Mouse (Mus musculus) hindbrain, embryonic 13.5 days (tissue): ENCODE data around the gene Nfkbib. TPM values are rescaled to one million over a fixed set of nuclear protein-coding genes. Genes with fewer than 3 reads are reported as not detected.

Source experiments
- ATAC-seq: fragments of 200-750 bp; cut with Nextera tagmentation; 2 replicates; pipeline ENCODE4 v1.8.0; 2017; ENCODE audit warnings: moderate TSS enrichment; ENCODE audit not compliant: low FRiP score
- H3K27ac ChIP-seq: fragments of 300-500 bp; sonication (generic); 2 replicates; pipeline ENCODE4 v1.5.1; 2015; ENCODE audit warnings: inconsistent platforms, mild to moderate bottlenecking, moderate library complexity
- H3K27me3 ChIP-seq: fragments of 300-500 bp; sonication (generic); 2 replicates; pipeline ENCODE4 v1.6.1; 2015; ENCODE audit warnings: mild to moderate bottlenecking, inconsistent platforms
- H3K36me3 ChIP-seq: fragments of 300-500 bp; sonication (generic); 2 replicates; pipeline ENCODE4 v1.6.1; 2015; ENCODE audit warnings: mild to moderate bottlenecking, inconsistent platforms
- H3K4me1 ChIP-seq: fragments of 300-500 bp; sonication (generic); replicated peaks from 2 replicates; pipeline ENCODE4 v1.6.1; 2015; ENCODE audit warnings: inconsistent platforms
- H3K4me2 ChIP-seq: fragments of 300-500 bp; sonication (generic); 2 replicates; pipeline ENCODE4 v1.6.1; 2015; ENCODE audit warnings: inconsistent platforms, mild to moderate bottlenecking, moderate library complexity
- H3K4me3 ChIP-seq: fragments of 300-500 bp; sonication (generic); 2 replicates; pipeline ENCODE4 v1.5.1; 2015; ENCODE audit warnings: mild to moderate bottlenecking, inconsistent platforms
- H3K9ac ChIP-seq: fragments of 300-500 bp; sonication (generic); 2 replicates; pipeline ENCODE4 v1.6.1; 2015; ENCODE audit warnings: mild to moderate bottlenecking, inconsistent platforms
- H3K9me3 ChIP-seq: fragments of 300-500 bp; sonication (generic); 2 replicates; pipeline ENCODE4 v1.6.1; 2016; ENCODE audit warnings: inconsistent platforms
- WGBS: fragments of 180-500 bp; shearing (Covaris S2); methylation state at CpG from one replicate; pipeline ENCODE4 v1.1.7; 2015; 5-methylcytosine and 5-hydroxymethylcytosine counted together
- polyA plus RNA-seq: library from polyadenylated mRNA; unstranded; fragments of >200 nt; fragmentation: Nextera tagmentation; extraction: Ambion mirVana; gene quantifications from 2 replicates; pipeline ENCODE4 v1.2.1, GENCODE M21; 2015

Nfkbib gene
- polyA plus RNA-seq, 1 experiment from 2014 or later: 58.6 TPM

DNA sequence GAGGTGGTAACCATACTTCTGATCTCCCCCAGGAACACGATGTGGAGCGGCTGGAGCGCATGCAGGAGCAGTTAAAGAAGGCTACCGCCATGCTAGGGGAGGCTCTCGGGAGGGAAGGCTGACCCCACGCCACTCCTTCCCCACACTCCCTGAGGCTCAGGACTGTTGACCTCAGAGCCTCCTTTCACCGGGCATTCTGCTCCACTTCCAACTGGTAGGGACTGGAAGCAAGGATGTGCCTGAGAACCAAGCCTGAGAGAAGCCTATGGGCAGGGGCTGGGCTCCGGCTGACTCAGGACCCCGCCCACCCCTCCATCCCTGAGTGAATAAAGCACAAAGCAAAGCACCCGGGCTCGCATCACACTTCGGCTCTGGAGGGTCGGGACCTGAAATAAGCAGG is 8.7 kb downstream of the Nfkbib start:
- ATAC-seq: no peak

DNA sequence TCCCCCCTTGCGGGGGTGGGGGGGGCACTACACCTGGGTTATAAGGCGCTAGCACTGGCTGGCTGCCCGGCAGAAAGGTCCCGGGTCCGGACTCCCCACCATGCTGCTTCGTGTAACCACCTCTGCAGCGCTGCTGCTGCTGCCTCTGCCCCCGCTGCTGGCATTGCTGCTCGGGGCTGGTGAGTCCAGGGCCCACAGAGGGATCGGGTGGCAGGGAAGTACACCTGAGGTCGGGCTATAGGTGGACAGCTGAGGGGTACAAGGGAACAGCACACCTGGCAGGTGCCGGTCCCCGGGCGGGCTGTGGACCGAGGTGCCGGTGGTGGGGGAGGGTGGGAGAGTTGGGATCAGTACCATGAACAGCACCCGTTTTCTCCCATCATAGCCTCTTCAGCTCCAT is 11.2 kb downstream of the Nfkbib start, which contains the start of gene Ccer2:
Gene Ccer2, plus strand, starts transcription at position 96 of the 400 bp plus-strand sequence.
- 1% methylated on average over 17 of the region's 17 CpGs for WGBS
- H3K36me3 ChIP-seq: peaks cover 52% of the 10 kb centered on the region
- H3K27ac ChIP-seq: no peak within 1 kb of the TSS
- peak within 1 kb of the TSS; percentile 47; the same call in 1 of the 2 replicates for H3K9ac ChIP-seq
- peak within 1 kb of the TSS; percentile 47 for H3K4me2 ChIP-seq
- peaks cover 25% of the 10 kb centered on the region for H3K27me3 ChIP-seq
- no peaks in the 10 kb centered on the region for H3K9me3 ChIP-seq
- H3K4me3 ChIP-seq: peak within 1 kb of the TSS; percentile 17
- ATAC-seq: peak; percentile 35; the same call in 1 of the 2 replicates
- H3K4me1 ChIP-seq: peaks cover 7% of the 10 kb centered on the region

More for the DNA sequence above, 8.7 kb downstream of the Nfkbib start:
- Histone ChIP-seq H3K9ac (no peak overlapping the region), H3K27me3 (peaks cover 25% of the 10 kb centered on the region), H3K4me2 (no peak overlapping the region), H3K4me3 (no peak overlapping the region), H3K36me3 (peaks cover 59% of the 10 kb centered on the region), H3K4me1 (peaks cover 7% of the 10 kb centered on the region), H3K27ac (no peak overlapping the region), H3K9me3 (no peaks in the 10 kb centered on the region)
- 85% methylated on average over 13 of the region's 13 CpGs for WGBS

DNA sequence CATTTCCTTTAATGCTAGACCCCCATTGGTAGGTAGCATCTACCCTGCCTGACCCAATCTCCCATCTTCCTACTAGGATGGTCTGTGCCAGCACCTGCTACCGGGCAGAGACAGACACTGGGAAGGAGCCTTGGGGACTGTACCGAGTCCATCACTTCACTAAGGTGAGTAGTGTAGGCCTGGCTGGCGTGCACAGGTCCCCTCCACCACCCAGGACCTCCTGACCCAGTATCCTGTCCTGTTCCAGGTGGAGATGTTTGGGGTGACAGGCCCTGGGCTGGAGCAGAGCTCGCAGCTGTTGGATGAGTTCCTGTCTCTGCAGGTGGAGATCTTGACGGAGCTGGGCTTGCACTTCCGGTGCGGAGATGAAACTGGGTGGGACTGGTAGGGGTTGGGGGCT is 17.4 kb downstream of the Nfkbib start:
- H3K27ac ChIP-seq: no peak overlapping the region
- H3K4me1 ChIP-seq: no peaks in the 10 kb centered on the region; the same call in 1 of the 2 replicates
- no peaks in the 10 kb centered on the region for H3K27me3 ChIP-seq
- no peak overlapping the region for H3K9ac ChIP-seq
- WGBS: over 99% methylated on average over 7 of the region's 7 CpGs
- no peak overlapping the region for H3K4me2 ChIP-seq
- H3K4me3 ChIP-seq: no peak overlapping the region
- no peak for ATAC-seq
- H3K9me3 ChIP-seq: no peaks in the 10 kb centered on the region
- peaks cover 49% of the 10 kb centered on the region for H3K36me3 ChIP-seq

DNA sequence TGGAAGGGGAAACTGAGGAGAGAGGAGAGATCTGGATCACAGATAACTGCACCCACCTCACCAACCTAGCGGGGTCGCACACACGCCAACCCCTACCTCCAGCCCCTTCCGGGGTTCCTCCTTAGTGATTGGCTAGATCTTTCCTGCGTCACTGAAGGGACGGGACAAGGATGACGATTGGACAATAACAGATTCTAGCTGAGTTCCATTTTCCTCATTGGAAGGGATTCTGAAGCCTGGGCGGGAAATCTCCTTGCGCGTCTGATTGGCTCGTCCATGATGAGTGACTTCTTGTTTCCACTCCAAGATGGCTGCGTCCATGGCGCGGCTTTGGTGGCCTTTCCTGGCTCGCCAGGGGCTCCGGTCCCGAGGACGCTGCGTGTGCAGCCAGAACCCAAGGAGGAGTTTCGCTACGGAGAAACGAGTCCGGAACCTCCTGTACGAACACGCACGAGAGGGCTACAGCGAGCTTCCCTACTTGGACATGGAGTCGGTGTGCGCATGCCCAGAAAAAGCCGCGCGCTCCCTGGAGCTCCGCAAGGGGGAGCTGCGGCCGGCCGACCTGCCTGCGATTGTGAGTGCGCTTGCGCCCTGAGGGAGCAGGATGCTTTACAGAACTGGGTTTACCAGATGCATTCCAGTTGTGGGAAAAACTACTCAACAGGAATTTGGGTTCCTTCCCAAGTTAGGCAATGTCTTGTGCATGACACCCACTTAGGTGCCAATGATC is 25.4 kb downstream of the Nfkbib start, which contains the start of the genes Mrps12 and Sars2:
Gene Mrps12, minus strand, starts transcription at position 112 of the 730 bp plus-strand sequence.
Gene Sars2, plus strand, starts transcription at position 284 of the 730 bp plus-strand sequence.
- Histone ChIP-seq H3K27me3 (no peaks in the 10 kb centered on the region), H3K4me1 (peaks cover 15% of the 10 kb centered on the region), H3K4me3 (peak within 1 kb of the TSS; percentile 68), H3K27ac (peak within 1 kb of the TSS; percentile 87), H3K9me3 (no peaks in the 10 kb centered on the region), H3K4me2 (peak within 1 kb of the TSS; percentile 93), H3K9ac (peak within 1 kb of the TSS; percentile 91), H3K36me3 (peaks cover 47% of the 10 kb centered on the region)
- peak; percentile 99 for ATAC-seq
- WGBS: under 1% methylated on average over 39 of the region's 39 CpGs

DNA sequence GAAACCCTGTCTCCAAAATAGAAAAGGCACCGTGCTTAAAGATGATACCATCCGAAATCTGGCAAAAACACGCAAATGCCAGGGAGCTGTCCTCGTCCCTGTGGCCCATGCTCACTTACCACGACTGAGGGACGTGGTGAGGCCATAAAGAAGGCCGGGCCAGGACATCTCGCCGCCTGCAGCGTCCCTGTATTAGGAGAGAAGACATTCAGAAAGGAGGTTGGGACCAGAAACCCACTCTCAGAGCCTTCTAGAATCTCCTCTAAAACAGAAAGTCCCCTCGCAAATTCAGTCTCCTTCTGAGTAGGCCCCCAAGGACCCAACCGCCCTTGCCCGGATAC is 26.0 kb downstream of the Nfkbib start:
- Histone ChIP-seq H3K27me3 (no peaks in the 10 kb centered on the region), H3K4me1 (peaks cover 15% of the 10 kb centered on the region), H3K36me3 (peaks cover 50% of the 10 kb centered on the region), H3K4me3 (peak overlapping the region; percentile 68), H3K4me2 (peak overlapping the region; percentile 93), H3K9me3 (no peaks in the 10 kb centered on the region), H3K27ac (peak overlapping the region; percentile 80), H3K9ac (peak overlapping the region; percentile 91)
- under 1% methylated on average over 13 of the region's 13 CpGs for WGBS
- ATAC-seq: peak; percentile 34

DNA sequence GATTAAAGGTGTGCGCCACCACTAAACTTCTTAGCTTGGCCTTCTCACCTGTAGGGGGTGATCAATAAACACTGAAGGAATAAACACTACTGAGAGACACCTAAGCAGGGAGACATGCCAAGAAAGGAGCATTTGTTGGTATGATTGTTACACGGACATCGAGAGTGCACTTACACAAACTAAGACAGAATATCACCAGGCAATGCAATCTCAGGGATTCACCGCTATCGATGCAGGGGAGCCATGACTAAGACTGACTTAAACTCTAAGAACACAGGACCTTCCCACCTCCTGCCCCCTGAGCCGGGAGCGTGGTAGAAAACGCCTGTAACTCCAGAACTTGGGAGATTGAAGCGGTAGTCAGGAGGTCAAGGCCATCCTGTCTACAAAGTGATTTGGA is 26.4 kb downstream of the Nfkbib start:
- 40% methylated on average over 9 of the region's 9 CpGs for WGBS
- peak overlapping the region; percentile 91 for H3K9ac ChIP-seq
- H3K4me2 ChIP-seq: peak overlapping the region; percentile 93
- H3K9me3 ChIP-seq: no peaks in the 10 kb centered on the region
- peak overlapping the region; percentile 80 for H3K27ac ChIP-seq
- peak overlapping the region; percentile 68 for H3K4me3 ChIP-seq
- peaks cover 48% of the 10 kb centered on the region for H3K36me3 ChIP-seq
- no peaks in the 10 kb centered on the region for H3K27me3 ChIP-seq
- peaks cover 15% of the 10 kb centered on the region for H3K4me1 ChIP-seq
- ATAC-seq: no peak

DNA sequence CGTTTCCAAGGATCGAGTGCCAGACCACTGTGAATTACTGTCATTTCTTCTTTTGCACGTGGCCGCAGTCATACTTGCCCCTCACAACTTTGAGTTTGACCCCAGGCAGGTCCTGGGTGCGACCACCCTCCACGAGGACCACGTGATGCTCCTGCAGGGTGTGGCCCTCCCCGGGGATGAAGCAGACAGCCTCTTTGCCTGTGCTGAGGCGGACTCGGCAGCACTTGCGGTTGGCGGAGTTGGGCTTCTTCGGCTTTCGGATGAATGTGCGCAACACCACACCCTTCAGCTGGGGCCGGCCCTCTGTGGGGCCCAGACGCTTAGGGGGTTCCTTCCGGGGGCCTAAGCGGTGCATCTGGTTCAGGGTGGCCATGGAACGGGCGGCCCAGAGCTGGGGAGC is 27.5 kb downstream of the Nfkbib start:
- WGBS: 95% methylated on average over 21 of the region's 21 CpGs
- Histone ChIP-seq H3K4me1 (peaks cover 15% of the 10 kb centered on the region), H3K4me2 (no peak overlapping the region), H3K4me3 (no peak overlapping the region), H3K9ac (no peak overlapping the region), H3K36me3 (peaks cover 38% of the 10 kb centered on the region), H3K27ac (no peak overlapping the region), H3K9me3 (no peaks in the 10 kb centered on the region), H3K27me3 (no peaks in the 10 kb centered on the region)
- ATAC-seq: no peak

DNA sequence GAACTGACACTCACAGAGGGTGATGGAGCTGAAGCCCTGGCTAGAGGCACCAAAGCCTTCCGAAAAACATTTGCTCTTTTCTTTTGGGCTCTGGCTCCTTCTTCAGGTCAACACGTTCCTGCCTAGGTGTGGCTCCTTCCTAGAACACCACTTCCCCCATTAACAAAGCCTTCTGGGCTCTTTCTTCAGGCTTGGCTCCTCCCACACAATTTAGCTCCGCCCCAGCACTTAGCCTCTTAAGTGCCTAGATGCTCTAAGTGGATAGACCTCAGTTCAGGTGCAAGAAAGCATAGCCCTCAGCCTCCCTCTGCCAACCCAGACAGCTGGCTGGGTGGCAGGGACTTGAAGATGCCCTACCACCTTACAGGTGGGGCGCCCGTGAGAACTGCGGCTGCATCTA is 31.6 kb downstream of the Nfkbib start:
- Histone ChIP-seq H3K9ac (no peak overlapping the region), H3K4me3 (no peak overlapping the region), H3K9me3 (peaks cover 6% of the 10 kb centered on the region; the same call in 1 of the 2 replicates), H3K27ac (no peak overlapping the region), H3K36me3 (peaks cover 37% of the 10 kb centered on the region), H3K27me3 (peaks cover 27% of the 10 kb centered on the region), H3K4me2 (no peak overlapping the region), H3K4me1 (peaks cover 12% of the 10 kb centered on the region)
- WGBS: 82% methylated on average over 6 of the region's 6 CpGs
- no peak for ATAC-seq

DNA sequence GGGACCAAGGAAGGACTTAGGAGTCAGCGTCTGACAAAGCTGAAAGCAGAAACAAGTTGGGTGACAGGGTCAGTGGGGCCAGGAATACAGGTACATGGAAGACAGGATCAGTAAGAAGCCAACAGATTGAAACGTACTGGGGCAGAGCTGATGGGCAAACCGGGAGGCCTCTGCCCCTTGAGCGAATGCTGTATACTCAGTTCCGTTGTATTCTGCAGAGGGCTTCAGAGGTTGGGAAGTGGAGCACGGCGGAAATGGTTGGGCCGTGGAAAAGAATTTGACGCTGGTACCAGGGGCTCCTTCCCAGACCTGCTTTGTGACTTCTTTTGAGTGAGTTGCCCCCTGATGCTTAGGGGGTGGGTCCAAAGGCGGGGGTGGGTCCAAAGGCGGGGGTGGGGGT is 34.1 kb downstream of the Nfkbib start:
- H3K27ac ChIP-seq: no peak overlapping the region
- peak overlapping the region; percentile 45 for H3K4me3 ChIP-seq
- H3K4me2 ChIP-seq: peak overlapping the region; percentile 62
- peaks cover 27% of the 10 kb centered on the region for H3K27me3 ChIP-seq
- ATAC-seq: no peak; the same call in none of the 2 replicates
- H3K9me3 ChIP-seq: peaks cover 6% of the 10 kb centered on the region; the same call in 1 of the 2 replicates
- 10% methylated on average over 11 of the region's 11 CpGs for WGBS
- peak overlapping the region; percentile 70; the same call in 1 of the 2 replicates for H3K9ac ChIP-seq
- peaks cover 19% of the 10 kb centered on the region for H3K36me3 ChIP-seq
- H3K4me1 ChIP-seq: peaks cover 15% of the 10 kb centered on the region

DNA sequence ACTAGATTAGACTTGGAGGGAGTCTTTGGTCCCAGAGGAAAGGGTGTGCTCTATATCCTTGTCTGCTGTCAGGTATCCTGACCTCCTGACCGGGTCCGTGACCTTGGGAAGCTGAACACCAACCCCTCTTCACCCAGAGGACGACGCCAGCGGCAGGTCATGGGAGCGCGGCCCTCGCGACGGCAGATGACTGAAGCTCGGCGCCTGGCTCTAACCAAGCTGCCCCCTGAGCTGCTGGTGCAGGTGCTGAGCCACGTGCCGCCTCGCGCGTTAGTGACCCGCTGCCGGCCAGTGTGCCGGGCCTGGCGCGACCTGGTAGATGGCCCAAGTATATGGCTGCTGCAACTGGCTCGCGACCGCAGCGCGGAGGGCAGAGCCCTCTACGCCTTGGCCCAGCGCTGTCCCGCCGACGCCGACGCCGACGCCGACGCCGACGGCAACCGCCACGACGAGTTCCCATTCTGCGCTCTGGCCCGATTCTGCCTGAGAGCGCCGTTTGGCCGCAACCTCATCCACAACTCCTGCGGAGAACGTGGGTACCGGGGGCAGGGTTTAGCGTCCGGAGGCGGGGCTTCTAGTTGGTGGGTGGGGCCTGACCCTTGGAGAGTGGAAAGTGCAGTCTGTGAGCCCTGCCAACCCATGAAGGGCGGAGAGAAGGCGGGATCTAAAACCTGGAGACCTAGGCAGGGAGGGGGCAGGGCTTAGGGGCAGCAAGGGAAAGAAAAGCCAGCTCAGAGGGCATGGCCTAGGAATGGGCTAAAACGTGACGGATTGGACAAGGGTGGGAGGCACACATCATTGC is 34.8 kb downstream of the Nfkbib start:
- Histone ChIP-seq H3K4me3 (peak overlapping the region; percentile 45), H3K27ac (no peak overlapping the region), H3K27me3 (peaks cover 27% of the 10 kb centered on the region), H3K9me3 (peaks cover 6% of the 10 kb centered on the region; the same call in 1 of the 2 replicates), H3K9ac (peak overlapping the region; percentile 70), H3K4me1 (peaks cover 22% of the 10 kb centered on the region), H3K36me3 (peaks cover 14% of the 10 kb centered on the region), H3K4me2 (peak overlapping the region; percentile 62)
- whole genome bisulfite sequencing: 3% methylated on average over 58 of the region's 58 CpGs
- ATAC-seq: peak; percentile 70

DNA sequence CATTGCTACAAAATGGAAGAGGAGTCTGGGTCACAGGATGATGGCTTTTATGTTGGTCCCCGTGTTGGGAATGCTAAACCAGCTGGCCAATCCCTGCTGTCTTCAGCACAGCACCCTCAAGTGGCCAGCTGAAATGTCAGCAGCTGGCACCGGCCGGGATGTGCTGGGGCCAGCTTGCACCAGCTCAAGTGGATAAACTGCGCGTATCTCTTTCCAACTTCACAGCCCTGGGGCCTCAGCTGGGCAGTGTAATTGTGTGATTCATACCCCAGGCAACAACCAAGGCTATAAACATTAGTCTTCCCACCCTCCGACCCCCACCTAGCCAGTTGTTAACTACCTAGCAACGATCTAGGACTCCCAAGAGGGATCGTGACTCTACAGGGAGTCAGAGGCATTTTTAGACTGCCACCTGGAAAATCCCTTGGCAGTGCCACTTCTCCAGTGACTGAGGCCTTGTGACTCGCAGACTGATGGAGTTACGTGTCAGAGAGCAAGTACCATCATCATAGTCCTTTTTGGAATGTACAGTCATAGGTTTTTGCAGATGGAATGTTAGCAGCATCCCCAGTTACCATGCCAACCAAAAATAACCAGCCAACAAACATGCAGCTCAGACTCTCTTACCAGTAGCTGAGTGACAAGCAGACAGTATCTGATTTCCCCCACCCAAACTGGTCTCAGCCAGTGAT is 39.5 kb downstream of the Nfkbib start:
- no peak overlapping the region for H3K4me3 ChIP-seq
- no peak for ATAC-seq
- no peak overlapping the region for H3K9ac ChIP-seq
- peaks cover 6% of the 10 kb centered on the region; the same call in 1 of the 2 replicates for H3K9me3 ChIP-seq
- no peak overlapping the region for H3K27ac ChIP-seq
- no peak overlapping the region for H3K4me2 ChIP-seq
- peaks cover 17% of the 10 kb centered on the region for H3K27me3 ChIP-seq
- peaks cover 21% of the 10 kb centered on the region for H3K4me1 ChIP-seq
- H3K36me3 ChIP-seq: no peaks in the 10 kb centered on the region
- WGBS: 43% methylated on average over 10 of the region's 10 CpGs
